Mouse (Mus musculus) left cerebral cortex, postnatal 25 days (tissue): ENCODE results near the gene Aifm3. TPM values are rescaled to one million over a fixed set of nuclear protein-coding genes. Genes with fewer than 3 reads are reported as not detected.

ENCODE experiments used
- DNase-seq, 2 experiments: peaks; one replicate each; pipeline ENCODE4 v3.0.0; 2022; ENCODE audit warnings: low spot score in 2 of 2, mixed read lengths in 1 of 2
- intact Hi-C: fragments of 180-260 bp; cut with DNase I; formaldehyde crosslinking; loops from one replicate; pipeline ENCODE4 v1.15.1; 2025
- total RNA-seq, 2 experiments: library from RNA; stranded (reverse); gene quantifications; 2 replicates each; pipeline ENCODE4 v1.2.3; 2021

Aifm3 gene
- total RNA-seq, result 100 to 1,000 TPM in 1 of 2 experiments, 10 to 100 TPM in 1; 96.9 to 100 TPM

DNA sequence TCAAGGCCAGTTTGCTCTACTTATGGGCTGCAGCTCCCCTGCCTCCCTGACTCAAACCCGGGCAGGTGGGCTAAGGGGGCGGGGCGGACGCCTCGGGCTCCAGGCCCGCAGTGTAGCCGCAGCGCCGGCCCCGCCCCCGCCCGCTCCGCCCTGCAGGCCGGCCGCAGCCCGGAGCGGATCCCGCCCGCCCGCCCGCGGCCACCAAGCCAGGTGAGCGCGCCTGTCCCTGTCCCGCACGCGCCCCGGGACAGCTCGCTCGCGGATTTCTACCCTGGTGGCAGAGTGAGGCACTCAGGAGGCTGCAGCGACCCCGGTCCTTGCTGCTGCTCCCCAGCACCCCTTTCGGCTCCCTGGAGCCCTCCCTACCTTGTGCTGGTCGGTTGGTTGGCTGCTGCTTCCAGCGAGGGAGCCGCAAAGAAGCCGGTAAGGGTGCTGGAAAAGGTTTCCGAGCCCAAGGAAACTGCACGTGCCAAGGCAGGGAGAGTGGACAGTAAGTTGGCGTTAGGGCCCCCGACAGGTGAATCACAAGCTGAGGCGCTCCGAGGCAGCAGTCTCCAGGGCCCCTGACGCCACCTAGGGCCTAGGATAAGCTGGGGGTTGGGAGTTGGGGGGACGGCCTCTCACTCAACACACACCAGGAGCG, at the start of gene Aifm3:
Gene Aifm3 (plus strand): TSS at position 143 of the 643 bp plus-strand sequence.
- intact Hi-C loops, result loop anchor here (2.0 kb wide), 1 partner anchor 19 kb away; the partner anchor contains the start of gene Lztr1
- DNase-seq, result no peak

DNA sequence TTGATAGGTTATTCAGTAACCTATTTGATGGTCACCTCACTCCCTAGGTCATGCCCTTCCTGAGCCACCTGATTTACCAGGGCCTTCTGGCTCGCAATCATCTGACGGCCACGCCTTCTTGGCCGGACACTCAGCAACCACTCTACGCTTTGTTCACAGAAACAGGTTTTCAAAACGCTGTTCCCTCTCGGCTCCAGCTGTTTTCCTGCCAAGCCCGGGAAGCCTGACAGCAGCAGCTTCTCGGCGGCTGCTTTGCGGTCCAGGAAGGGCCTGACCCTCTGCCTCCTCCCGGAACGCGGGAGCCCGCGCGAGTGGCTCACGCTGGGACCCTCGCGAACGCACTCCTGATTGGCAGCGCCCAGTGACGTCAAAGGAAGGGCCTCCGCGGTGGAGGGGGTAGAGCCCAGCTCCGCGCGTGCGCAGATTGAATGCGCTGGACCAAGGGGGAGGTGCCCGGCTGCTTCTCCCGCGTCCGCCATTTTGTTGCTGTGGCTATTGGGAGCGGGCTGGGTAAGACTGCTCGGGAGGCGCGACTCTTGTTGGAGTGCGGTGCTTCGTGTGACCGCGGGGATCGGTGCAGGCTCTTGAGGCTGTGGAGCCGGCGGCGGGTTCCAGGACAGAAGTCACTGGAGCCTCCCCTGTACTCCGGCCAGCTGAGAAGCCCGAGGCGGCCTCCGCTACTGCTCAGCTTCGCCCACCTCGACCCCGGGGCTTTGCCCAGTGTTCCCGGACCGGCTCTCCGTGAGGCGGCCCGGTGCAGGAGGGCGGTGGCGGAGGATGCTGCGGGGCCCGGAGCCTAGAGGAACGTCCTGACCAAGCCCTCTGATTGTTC, 37.7 kb upstream of the Aifm3 start, which contains the start of gene Crkl:
Gene Crkl (plus strand): TSS at position 447 of the 832 bp plus-strand sequence.
- intact Hi-C loops, result loop anchor here (1.0 kb wide), 1 partner anchor 46 kb away; the partner anchor contains the start of gene Snap29
- DNase-seq, result peak; percentile 97 to 98

DNA sequence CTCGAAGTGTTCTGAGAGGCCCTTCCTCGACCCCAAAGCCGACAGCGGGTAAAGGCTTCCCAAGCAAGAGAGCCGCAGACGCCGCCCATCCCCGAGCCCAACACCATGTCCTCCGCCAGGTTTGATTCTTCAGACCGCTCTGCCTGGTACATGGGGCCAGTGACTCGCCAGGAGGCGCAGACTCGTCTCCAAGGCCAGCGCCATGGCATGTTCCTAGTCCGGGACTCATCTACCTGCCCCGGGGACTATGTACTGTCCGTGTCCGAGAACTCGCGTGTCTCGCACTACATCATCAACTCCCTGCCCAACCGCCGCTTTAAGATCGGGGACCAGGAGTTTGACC, 37.1 kb upstream of the Aifm3 start:
- intact Hi-C loops, result loop anchor here (1.0 kb wide), 1 partner anchor 47 kb away; the partner anchor contains the start of gene Snap29
- peak in 1 of 2 experiments; percentile 49 for DNase-seq

DNA sequence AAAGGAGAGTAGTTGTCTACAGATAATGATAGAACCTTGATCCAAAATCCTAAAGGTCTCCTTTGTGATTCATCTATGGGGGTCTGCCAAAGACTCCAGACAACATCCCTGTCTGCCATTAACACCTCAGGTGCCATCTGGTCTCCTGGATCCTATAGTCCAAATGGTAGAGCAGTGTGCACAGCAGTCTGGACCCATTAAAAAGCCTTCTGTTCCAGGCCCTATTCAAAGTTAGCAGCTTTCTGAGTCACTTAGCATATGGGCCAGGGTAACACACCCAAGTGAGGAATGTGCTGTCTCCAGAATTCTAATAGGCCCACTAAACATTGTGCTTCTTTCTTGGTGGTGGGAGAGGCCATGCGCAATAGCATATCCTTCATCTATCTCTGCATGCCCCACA, 32.5 kb upstream of the Aifm3 start:
- DNase-seq, result no peak
- intact Hi-C loops, result no loop called here

DNA sequence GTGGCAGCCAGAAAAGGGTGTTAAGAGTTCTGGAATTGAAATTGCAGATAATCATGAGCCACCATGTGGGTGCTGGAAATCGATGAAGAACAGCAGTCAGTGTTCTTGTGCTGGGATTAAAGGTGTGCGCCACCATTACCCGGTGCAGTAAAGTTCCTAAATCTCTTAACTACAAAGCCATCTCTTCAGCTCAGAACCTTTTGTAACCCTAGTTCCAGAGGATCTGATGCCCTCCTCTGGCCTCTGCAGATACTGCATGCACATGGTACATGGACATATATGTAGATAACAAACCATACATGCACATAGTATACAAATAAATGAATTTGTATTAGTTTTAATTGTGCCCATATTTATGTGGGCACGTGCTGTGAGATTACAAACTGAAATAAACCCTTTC, 29.2 kb upstream of the Aifm3 start:
- no peak for DNase-seq
- intact Hi-C loops, result no loop called here

DNA sequence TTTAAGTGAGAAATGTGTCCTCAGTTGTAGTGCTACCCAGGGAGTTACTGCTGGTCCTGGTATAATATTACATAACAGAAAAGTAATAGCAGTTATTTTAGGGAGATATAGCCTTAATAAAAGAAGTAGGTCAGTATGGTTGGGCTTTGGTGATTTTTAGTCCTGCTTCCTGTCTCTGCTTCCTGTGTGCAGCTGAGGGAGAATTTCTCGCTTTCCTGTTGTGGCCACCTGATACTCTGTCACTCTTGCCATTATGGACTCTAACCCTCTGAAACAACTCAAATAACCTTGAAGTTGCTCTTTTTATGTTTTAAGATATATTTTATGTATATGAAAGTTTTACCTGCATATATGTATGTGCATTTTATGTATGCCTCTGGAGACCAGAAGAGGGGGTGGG, 27.8 kb upstream of the Aifm3 start:
- no peak for DNase-seq
- intact Hi-C loops, result no loop called here

DNA sequence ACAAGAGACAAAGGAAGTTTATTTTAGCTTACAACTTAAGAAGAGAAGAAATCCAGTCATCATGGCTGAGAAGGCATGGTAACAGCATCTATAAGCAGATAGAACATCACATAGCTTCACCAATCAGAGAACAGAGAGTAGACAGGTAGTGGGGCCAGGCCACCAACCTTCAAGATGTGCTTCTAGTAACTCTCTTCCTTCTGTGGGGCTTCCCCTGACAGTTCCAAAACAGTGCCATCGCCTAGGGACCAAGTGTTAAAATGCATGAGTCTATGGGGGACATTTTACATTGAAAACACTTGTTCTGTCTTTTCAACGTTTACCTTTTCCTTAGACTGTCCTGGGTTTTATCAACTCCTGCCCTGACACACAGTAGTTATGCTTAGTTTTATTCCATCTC, 26.2 kb upstream of the Aifm3 start:
- no peak for DNase-seq
- intact Hi-C loops, result no loop called here

DNA sequence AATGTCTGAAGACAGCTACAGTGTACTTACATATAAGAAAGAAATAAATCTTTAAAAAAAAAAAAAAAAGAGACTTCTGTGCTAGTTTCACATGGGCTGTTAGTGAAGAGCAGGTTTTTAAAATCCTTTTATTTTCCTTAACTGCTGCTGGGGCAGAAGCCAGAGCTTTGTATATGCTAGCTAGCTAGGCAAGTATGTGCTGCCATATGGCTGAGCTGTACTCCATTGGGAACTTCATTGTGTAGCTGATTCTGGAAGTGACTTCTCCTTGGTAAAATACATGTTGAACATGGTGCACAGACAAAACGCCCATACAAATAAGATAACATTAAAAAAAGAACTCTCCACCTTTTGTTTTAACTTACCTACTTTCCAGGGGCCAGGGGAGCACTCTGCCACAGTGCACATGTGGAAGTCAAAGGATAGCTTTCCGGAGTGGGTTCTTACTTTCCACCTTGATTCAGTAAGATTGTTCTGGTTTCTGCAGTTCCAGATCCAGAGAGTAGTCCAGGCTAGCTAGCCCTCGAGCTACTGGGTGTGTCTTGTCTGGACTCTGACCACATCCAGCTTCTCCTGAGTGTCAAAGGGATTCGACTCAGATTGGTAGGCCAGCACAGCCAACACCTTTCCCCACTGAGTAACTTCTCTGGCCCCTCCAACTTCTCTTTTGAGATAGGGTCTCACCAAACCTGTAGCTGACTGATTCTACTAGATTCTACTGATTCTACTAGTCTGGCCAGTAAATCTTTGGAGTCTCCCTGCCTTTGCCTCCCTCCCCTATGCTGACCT, 22.3 kb upstream of the Aifm3 start:
- DNase-seq, result no peak
- intact Hi-C loops, result no loop called here

DNA sequence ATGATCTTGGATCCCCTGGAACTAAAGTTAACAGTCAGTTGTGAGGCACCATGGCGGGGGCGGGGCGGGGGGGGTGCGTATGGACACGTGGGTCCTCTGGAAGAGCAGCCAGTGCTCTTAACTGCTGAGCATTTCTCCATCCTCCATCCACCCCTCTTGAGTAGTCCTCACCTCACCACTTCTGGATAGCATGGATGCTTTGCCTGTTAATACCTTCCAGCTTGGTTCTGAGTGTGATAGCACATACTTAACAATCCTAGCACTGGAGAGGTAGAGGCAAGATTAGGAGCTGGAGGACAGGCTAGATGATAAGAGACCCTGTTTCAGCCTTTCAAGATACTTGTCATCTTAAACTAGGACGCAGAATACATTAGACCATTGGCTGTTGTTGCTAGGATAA, 16.9 kb upstream of the Aifm3 start:
- DNase-seq, result no peak
- intact Hi-C loops, result no loop called here

DNA sequence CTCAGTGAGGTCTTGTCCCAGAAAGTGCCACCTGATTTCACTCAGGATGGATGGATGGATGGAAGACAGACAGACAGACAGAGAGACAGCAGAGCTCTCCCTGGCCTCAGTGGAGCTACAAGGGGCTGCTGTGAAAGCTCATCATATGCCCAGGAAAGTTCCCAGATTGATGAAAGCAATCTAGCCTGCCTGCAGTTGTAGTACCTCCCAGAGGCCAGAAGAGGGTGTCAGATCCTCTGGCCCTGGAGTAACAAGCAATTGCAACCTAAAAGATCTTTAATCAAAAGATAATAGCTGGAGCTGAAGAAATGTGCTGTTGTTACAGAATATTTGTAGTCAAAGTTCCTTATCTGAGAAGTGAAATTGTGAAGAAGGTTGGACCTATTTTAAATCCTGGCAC, 15.3 kb upstream of the Aifm3 start:
- intact Hi-C loops, result no loop called here
- DNase-seq, result peak; percentile 42 to 56

DNA sequence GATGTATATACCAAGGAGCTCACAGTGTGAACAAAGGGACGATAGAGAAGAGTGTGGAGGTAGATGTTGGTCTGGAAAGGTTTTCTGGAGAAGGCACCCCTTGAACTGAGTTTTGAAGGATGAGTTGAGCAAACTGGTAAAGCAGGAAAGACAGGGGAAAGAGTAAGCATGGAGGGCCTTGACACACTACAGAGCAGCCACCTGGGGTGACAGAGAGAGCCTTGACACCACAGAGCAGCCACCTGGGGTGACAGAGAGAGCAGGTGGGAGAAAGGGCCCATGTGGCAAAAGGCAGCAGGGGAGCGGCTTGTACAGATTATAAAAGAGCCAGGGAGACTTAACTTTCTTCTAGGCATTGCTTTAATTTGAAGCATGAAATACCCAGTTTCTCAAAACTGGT, 14.7 kb upstream of the Aifm3 start:
- intact Hi-C loops, result no loop called here
- DNase-seq, result no peak

DNA sequence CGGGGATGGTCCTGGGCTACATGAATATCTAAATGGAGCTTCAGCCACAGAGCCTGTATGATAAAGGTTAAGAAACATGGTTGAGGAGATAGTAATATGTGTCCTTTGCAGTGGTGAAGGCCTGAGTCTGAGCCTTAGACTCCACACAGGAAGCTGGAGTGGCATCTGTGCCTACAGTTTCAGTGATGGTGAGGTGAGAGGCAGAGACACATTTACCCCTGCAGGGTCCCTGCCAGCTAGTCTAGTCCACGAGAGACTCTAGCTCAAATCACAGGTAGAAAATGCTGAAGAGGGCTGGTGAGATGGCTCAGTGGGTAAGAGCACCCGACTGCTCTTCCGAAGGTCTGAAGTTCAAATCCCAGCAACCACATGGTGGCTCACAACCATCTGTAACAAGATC, 14.1 kb upstream of the Aifm3 start:
- DNase-seq, result no peak
- intact Hi-C loops, result no loop called here

DNA sequence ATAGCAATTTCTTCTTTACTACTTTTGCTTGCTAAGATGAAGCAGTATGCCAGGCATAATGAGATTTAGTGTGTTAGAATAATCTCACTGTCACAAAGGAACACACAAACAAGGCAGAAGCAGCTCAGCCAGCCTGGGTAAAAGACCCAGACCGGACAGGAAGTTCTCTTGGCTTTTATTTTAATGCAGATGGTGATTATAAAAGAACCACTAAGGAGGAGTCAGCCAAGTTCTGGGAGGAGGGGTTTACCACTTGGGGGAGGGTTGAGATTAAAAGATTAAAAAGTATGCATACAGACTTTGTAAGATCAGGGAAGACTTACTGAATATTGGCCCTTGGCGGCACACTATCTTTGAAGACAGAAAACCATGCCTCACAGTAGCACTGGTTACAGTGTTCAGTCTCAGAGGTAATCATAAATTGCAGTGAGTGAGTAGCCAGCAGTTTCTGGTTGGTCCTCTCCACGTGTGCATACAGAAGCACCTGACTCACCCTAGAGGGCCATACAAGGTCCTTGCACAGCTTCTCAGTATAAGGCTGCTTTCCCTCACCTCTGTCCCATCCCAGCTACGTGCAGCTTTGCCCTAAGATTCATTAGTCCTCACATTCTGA, 11.0 kb upstream of the Aifm3 start:
- intact Hi-C loops, result no loop called here
- DNase-seq, result no peak

DNA sequence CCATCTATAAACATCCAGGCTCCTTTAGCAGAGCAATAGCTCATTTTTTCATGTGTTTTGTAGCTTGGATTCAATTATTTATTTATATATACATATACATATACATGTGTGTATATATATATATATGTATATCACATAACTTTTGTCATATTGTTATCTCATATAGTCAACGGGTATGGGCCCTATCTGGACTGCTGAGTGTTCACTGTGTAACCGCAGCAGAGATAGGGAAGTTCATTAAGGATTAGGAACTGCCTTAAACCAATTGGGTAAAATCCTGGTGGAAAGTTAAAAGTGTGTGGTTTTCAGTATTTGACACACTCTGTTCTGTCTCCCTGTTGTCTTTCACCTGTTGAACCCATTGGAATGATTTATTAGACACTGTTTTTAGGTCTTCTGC, 7.9 kb upstream of the Aifm3 start:
- no peak for DNase-seq
- intact Hi-C loops, result no loop called here

DNA sequence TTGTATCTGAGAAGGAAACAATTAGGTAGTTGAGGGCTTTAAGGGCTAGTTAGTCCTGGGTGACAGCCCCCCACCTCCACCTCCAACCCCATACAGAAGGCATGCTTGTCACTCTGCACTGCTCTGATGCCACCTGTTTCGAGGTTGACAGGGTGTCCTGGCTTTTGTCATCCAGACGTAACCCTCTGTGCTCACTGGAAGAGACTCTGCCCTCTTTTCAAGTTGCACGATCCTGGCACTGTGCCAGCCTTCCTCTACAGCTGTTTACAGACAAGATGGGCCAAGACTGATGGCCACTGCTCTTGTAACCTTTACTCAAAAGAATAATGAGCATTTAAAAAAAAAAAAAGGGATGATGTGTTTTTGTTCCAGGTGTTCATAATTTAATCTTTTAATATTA, 2.9 kb upstream of the Aifm3 start:
- intact Hi-C loops, result no loop called here
- no peak for DNase-seq

DNA sequence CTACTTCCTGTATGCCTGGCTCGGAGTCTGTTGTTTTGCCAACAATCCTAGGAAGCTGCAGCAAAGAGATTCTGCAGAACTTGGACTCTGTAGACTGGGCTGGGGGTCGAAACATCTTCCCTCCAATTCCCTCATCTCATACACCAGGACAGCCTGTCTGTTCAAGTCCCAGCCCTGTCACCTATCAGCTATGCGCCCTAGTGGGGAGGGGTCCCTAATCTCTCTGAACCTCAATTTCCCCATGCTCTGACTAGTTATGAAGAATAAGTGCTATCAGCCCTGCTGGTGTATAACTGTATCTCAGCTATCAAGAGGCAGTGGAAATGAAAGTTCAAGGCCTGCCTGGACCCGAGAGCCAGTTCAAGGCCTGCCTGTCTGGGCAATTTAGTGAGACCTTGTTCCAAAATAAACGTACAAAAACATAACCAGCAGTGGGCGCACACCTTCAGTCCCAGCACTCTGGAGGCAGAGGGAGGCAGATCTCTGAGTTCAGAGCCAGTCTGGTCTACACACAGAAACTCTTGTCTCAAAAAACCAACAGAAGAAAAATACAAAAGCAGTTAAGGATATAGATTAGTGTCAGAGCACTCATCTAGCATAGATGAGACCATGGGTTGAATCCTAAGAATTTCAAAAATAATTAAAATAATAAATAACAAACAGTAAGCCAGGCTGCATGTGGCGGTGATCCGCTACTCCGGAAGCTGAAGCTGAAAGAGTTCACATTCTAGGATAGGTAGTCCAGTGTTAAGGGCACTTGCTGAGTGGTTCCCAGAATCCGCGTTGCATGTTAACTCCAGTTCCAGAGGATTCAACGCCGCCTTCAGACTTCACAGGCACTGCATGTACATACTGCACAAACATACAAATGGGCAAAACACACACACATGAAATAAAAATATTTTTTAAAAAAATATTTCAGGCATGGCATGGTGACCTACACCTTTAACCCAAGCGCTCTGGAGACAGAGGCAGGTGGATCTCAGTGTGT, 638 bp upstream of the Aifm3 start:
- intact Hi-C loops, result loop anchor here (2.0 kb wide), 1 partner anchor 20 kb away; the partner anchor contains the start of gene Lztr1
- peak in 1 of 2 experiments; percentile 53 for DNase-seq

DNA sequence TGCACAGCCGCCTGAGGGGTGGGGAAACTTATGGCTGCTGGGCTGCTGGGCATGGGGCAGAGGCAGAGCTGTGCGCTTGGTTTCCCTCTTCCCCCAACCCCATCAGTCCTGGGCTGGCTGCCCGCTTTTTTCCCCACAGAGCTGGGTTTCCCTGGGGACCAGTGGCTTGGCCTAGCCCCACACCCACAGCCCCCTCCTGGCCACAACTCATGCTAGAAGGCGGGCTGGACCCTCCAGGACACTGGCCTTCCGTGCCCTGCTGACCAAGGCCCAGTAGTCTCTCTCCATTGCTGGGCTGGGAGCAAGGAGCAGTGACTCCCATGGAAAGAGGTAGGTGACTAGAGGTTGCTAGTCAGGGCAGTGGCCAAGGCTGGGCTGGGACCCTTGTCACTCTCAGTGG, 1.7 kb downstream of the Aifm3 start:
- peak in 1 of 2 experiments; percentile 46 for DNase-seq
- intact Hi-C loops, result no loop called here

DNA sequence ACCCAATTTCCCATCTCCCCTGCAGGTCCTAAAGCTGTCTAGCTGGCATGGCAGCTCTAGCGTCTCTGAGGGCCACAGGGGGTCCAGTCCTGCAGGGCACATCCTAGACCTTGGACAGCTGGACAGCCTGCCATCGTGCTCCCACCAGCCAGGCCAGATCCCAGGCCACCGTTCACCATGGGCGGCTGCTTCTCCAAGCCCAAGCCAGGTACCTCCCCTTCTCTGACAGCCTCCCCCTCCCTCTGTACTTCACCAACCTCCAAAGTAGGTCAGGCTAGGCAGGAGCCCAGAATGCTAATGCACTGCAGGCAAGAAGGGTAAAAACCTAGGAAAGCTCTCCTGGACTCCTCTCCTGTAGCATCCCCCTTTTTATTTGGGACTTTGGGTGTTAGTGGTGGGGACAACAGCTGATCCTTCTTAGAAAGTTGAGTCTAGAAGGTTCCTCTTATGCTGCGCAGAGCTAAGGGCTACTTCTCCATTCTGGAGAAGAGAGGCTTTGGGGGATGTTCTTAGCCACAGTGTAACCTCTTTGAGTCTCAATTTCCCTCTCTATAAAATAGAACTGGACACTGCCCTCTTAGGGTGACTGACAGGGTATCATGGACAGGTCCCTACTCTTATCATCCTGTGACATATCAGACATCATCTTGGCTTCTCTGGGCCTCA, 2.6 kb downstream of the Aifm3 start:
- DNase-seq, result peak in 1 of 2 experiments; percentile 75
- intact Hi-C loops, result no loop called here
